Mouse (Mus musculus): ENCODE measurements around the gene Asah2. TPM values are rescaled to one million over a fixed set of nuclear protein-coding genes. Genes with fewer than 3 reads are reported as not detected.

Gene Asah2
- polyA plus RNA-seq (2012; rRNA removed), result 5.3 and 7.1 TPM in 2 replicates

DNA sequence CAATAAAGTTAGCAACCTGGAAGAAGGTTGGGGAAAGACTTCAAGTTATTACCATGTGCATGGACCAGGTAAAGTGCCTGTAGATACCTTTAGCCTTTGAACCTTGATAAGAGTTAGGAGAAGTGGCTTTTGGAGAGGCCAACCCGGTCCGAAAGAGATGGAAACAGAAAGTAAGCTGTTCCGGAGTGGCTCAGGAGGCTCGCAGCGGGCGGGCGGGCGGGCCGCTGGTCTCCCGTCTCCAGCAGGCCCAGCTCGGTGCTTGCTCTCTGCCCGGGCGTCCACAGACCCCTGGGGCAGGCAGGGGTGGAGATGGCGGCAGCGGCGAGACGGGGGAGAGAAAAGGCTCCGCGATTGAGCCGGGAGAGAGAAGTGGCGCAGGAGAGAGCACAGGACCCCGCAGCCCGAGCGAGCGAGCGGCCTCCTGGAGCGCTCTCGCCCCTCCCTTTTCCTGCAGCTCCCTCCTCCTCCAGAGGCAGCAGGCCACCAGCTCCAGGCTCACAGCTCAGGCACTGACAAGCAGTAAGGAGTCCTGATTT is at the start of gene Asah2:
Gene Asah2, minus strand, starts transcription at position 441 of the 536 bp plus-strand sequence.

Other genes starting within 250 kb of the Asah2 start
- gene A1cf, start 239.4 kb downstream of the Asah2 start, polyA plus RNA-seq (2012; rRNA removed), result 6.4 and 6.5 TPM in 2 replicates

All from colon, adult 2 months (tissue).